Mouse (Mus musculus): ENCODE results near the gene Gnat2. TPM values are rescaled to one million over a fixed set of nuclear protein-coding genes. Genes with fewer than 3 reads are reported as not detected.

Gnat2 gene
- total RNA-seq, 4 experiments from 2014 or later, result 0.61 TPM; not detected in 3

Other genes with a start within 250 kb of the Gnat2 start
- gene Eps8l3, start 215.6 kb upstream of the Gnat2 start, total RNA-seq (2022), result not detected
- gene Gstm5, start 197.0 kb upstream of the Gnat2 start, total RNA-seq (2022), result 100 to 1,000 TPM; 226 to 282 (median 255) TPM
- gene Gstm7, start 161.0 kb upstream of the Gnat2 start, total RNA-seq (2022), result 100 to 1,000 TPM; 147 to 158 (median 155) TPM
- gene Gstm6, start 149.0 kb upstream of the Gnat2 start, total RNA-seq (2022), result 10 to 100 TPM; 15.9 to 20.0 (median 17.4) TPM
- not detected for gene Gstm3, start 123.5 kb upstream of the Gnat2 start, total RNA-seq (2022)
- 1 to 10 TPM; 3.1 to 5.0 (median 4.0) TPM for gene Gstm2, start 106.3 kb upstream of the Gnat2 start, total RNA-seq (2022)
- 100 to 1,000 TPM; 329 to 421 (median 351) TPM for gene Gstm1, start 74.8 kb upstream of the Gnat2 start, total RNA-seq (2022)
- 10 to 100 TPM; 11.1 to 14.4 (median 13.4) TPM for gene Gstm4, start 47.9 kb upstream of the Gnat2 start, total RNA-seq (2022)
- 10 to 100 TPM; 64.2 to 82.5 (median 74.0) TPM for gene Ampd2, start 6.1 kb upstream of the Gnat2 start, total RNA-seq (2022)
- 10 to 100 TPM; 27.5 to 31.1 (median 30.1) TPM for gene Gnai3, start 53.4 kb downstream of the Gnat2 start, total RNA-seq (2022)
- gene Gpr61, start 62.1 kb downstream of the Gnat2 start, total RNA-seq (2022), result 10 to 100 TPM; 15.8 to 17.2 (median 17.0) TPM
- gene Amigo1, start 93.5 kb downstream of the Gnat2 start, total RNA-seq (2022), result 10 to 100 TPM; 61.9 to 71.8 (median 68.3) TPM
- gene Cyb561d1, start 108.4 kb downstream of the Gnat2 start, total RNA-seq (2022), result 10 to 100 TPM; 15.7 to 21.2 (median 18.9) TPM
- gene Atxn7l2, start 118.1 kb downstream of the Gnat2 start, total RNA-seq (2022), result 10 to 100 TPM; 23.1 to 36.3 (median 29.6) TPM
- 1 to 10 TPM; 2.1 to 3.8 (median 2.8) TPM for gene Sypl2, start 133.9 kb downstream of the Gnat2 start, total RNA-seq (2022)
- 10 to 100 TPM; 75.1 to 78.6 (median 77.7) TPM for gene Psma5, start 164.1 kb downstream of the Gnat2 start, total RNA-seq (2022)
- 100 to 1,000 TPM; 329 to 381 (median 353) TPM for gene Sort1, start 191.3 kb downstream of the Gnat2 start, total RNA-seq (2022)

Data from layer of hippocampus, adult 8-10 months (tissue).